ENCODE assay signal across 8 mouse cellular contexts in the genomic region with DNA sequence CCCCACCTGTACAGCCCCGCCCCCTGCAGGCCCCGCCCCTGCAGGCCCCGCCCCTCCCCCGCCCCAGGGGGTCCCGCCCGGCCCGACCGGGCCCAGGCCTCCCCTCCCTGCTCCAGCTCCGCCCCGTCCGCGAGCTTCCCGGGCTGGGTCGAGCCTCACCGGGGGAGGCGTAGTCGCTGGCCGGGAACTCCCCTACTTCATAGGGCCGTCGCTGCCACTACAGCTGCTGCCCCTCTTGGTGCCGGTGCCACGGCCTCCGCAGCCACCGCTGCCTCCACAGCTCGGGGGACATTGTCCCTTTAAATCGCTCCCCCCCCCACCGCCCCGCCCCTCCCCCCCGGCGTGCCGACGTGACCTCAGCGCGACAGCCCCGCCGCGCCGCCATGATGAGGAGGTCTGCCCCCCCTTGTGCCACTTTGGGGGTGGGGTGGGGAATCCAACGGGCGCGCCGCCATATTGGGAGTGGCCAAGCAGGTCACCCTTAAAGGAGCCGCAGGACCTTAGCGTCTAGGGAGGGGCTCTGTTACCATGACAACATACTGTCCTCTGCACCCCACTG. TPM values are rescaled to one million over a fixed set of nuclear protein-coding genes. Genes with fewer than 3 reads are reported as not detected.
DNase-seq lines count a peak whose midpoint lies in the region; ATAC-seq and TF ChIP-seq lines count a peak whose summit lies in the region.

Gene Wiz, minus strand, starts transcription at position 339 of the 559 bp plus-strand sequence.

- ATAC-seq in erythroid progenitor cell, adult 5-6 weeks (replicated peaks; ENCODE audit: low FRiP score, poor library complexity, severe bottlenecking): peak; percentile 73
- ATAC-seq in heart, embryonic 13.5 days (ENCODE audit: extremely low read depth, insufficient number of reproducible peaks, low FRiP score, low TSS enrichment): peak; percentile 82
- ATAC-seq in liver, embryonic 12.5 days: peak; percentile 85
- ATAC-seq in stomach, embryonic 15.5 days (ENCODE audit: insufficient read depth, low FRiP score, low read depth): peak; percentile 86

- peaks cover 36% of the 10 kb centered on the region for H3K4me1 ChIP-seq in heart, embryonic 13.5 days
- H3K4me1 ChIP-seq in liver, embryonic 12.5 days: peaks cover 31% of the 10 kb centered on the region
- H3K4me1 ChIP-seq in stomach, embryonic 15.5 days: peaks cover 9% of the 10 kb centered on the region; the same call in 1 of the 2 replicates

- no peaks in the 10 kb centered on the region for H3K9me3 ChIP-seq in heart, embryonic 13.5 days
- no peaks in the 10 kb centered on the region for H3K9me3 ChIP-seq in liver, embryonic 12.5 days (replicated peaks)
- H3K9me3 ChIP-seq in stomach, embryonic 15.5 days: no peaks in the 10 kb centered on the region

- peak within 1 kb of the TSS; percentile 77 for H3K27ac ChIP-seq in heart, embryonic 13.5 days (replicated peaks)
- H3K27ac ChIP-seq in liver, embryonic 12.5 days: peak within 1 kb of the TSS; percentile 84
- H3K27ac ChIP-seq in stomach, embryonic 15.5 days: peak within 1 kb of the TSS; percentile 87

- peak within 1 kb of the TSS; percentile 40 for H3K4me3 ChIP-seq in C2C12 (ENCODE audit: insufficient read depth, poor library complexity, severe bottlenecking)
- peak within 1 kb of the TSS; percentile 86 for H3K4me3 ChIP-seq in heart, embryonic 13.5 days
- H3K4me3 ChIP-seq in liver, embryonic 12.5 days: peak within 1 kb of the TSS; percentile 78
- H3K4me3 ChIP-seq in stomach, embryonic 15.5 days (replicated peaks): peak within 1 kb of the TSS; percentile 76

- WGBS in heart, embryonic 13.5 days: 1% methylated on average over 23 of the region's 44 CpGs
- WGBS in liver, embryonic 12.5 days (ENCODE audit: insufficient replicate concordance): under 1% methylated on average over 28 of the region's 44 CpGs
- 1% methylated on average over 28 of the region's 44 CpGs for WGBS in stomach, embryonic 15.5 days

- DNase-seq in brain, embryonic 18.5 days (ENCODE audit: low read depth, low spot score): peak; percentile 76
- DNase-seq in kidney, postnatal 10 days: peak; percentile 97
- peak; percentile 90 to 92 for DNase-seq in natural killer cell, adult 2 months (ENCODE audit: low spot score in 2 of 2)

- peaks cover 24% of the 10 kb centered on the region for H3K27me3 ChIP-seq in C2C12 (ENCODE audit: control insufficient read depth, insufficient read depth, insufficient read length)
- peaks cover 36% of the 10 kb centered on the region for H3K27me3 ChIP-seq in heart, embryonic 13.5 days (replicated peaks)
- H3K27me3 ChIP-seq in liver, embryonic 12.5 days (replicated peaks): peaks cover 31% of the 10 kb centered on the region
- peaks cover 29% of the 10 kb centered on the region for H3K27me3 ChIP-seq in stomach, embryonic 15.5 days (replicated peaks)

- H3K4me2 ChIP-seq in heart, embryonic 13.5 days: peak within 1 kb of the TSS; percentile 99
- H3K4me2 ChIP-seq in liver, embryonic 12.5 days: peak within 1 kb of the TSS; percentile 100
- H3K4me2 ChIP-seq in stomach, embryonic 15.5 days: peak within 1 kb of the TSS; percentile 98

- no peaks in the 10 kb centered on the region for H3K79me3 ChIP-seq in C2C12 (ENCODE audit: low read depth)

- no peaks in the 10 kb centered on the region for H3K79me2 ChIP-seq in C2C12 (ENCODE audit: control insufficient read depth, insufficient read depth)

- H3K36me3 ChIP-seq in C2C12 (ENCODE audit: control insufficient read depth, insufficient read depth): no peaks in the 10 kb centered on the region
- peaks cover 8% of the 10 kb centered on the region for H3K36me3 ChIP-seq in heart, embryonic 13.5 days
- peaks cover 10% of the 10 kb centered on the region; the same call in 1 of the 2 replicates for H3K36me3 ChIP-seq in liver, embryonic 12.5 days
- H3K36me3 ChIP-seq in stomach, embryonic 15.5 days: 0 out of 2 replicates have a peak, but pooled peaks cover 7% of the 10 kb centered on the region

- H3ac ChIP-seq in C2C12 (ENCODE audit: control insufficient read depth, insufficient read length, low read depth): peak within 1 kb of the TSS; percentile 96

- H3K9ac ChIP-seq in heart, embryonic 13.5 days: peak within 1 kb of the TSS; percentile 91
- peak within 1 kb of the TSS; percentile 79 for H3K9ac ChIP-seq in liver, embryonic 12.5 days
- peak within 1 kb of the TSS; percentile 83 for H3K9ac ChIP-seq in stomach, embryonic 15.5 days

- no peak for TF ChIP-seq CTCF in C2C12 (IDR thresholded peaks at IDR 0.05; ENCODE audit: control insufficient read depth, insufficient read depth, insufficient read length)

TF ChIP-seq in C2C12, 6 proteins besides CTCF, POLR2A, EP300 and RAD21:
- TF ChIP-seq MAX (IDR thresholded peaks at IDR 0.05) (no peak), USF1 (IDR thresholded peaks at IDR 0.05; ENCODE audit: low read depth) (no peak), CEBPB (IDR thresholded peaks at IDR 0.05; ENCODE audit: low read depth) (no peak), MYOG (IDR thresholded peaks at IDR 0.05; ENCODE audit: control insufficient read depth, extremely low read depth, insufficient read length) (no peak), MYOD1 (IDR thresholded peaks at IDR 0.05; ENCODE audit: control insufficient read depth, insufficient read length, low read depth) (no peak), FOSL1 (IDR thresholded peaks at IDR 0.05; ENCODE audit: insufficient read depth, low read length, poor library complexity, severe bottlenecking) (no peak)

RNA-seq across cellular contexts. Expression of gene Wiz, which starts in this region (rescaled TPM):
- polyA plus RNA-seq in C2C12 (2012; fragmentation: generic; extraction: Trizol): 23.0 TPM
- total RNA-seq in erythroid progenitor cell, adult 5-6 weeks (2015; ENCODE audit: low replicate concordance): 14.1 and 19.7 TPM in 2 replicates
- total RNA-seq in erythroid progenitor cell, adult 5-6 weeks (2017; ENCODE audit: low replicate concordance): 3.3 and 5.6 TPM in 2 replicates
- polyA plus RNA-seq in heart, embryonic 13.5 days (2015; fragmentation: Nextera tagmentation; extraction: Ambion mirVana): 10.9 and 12.4 TPM in 2 replicates
- polyA plus RNA-seq in liver, embryonic 12.5 days (2016; fragmentation: Nextera tagmentation; extraction: Ambion mirVana): 13.3 and 14.8 TPM in 2 replicates
- 26.2 and 31.2 TPM in 2 replicates for polyA plus RNA-seq in stomach, embryonic 15.5 days (2015; fragmentation: Nextera tagmentation; extraction: Ambion mirVana)

Comparison
In these comparisons a context has a peak if more than half of its experiments do, and no peak if none do; other contexts are left out.
1. Peak in every context shown above with its lines: DNase-seq, ATAC-seq, H3K4me3 ChIP-seq and H3K27ac ChIP-seq.